Mouse (Mus musculus) limb, embryonic 10.5 days (tissue): ENCODE data around the gene Cldn18. TPM values are rescaled to one million over a fixed set of nuclear protein-coding genes. Genes with fewer than 3 reads are reported as not detected.

ENCODE experiments used
- DNase-seq: peaks from one replicate; pipeline ENCODE4 v3.0.0-alpha.2; 2017; ENCODE audit warnings: low spot score
- H3K27ac ChIP-seq: fragments of 300-500 bp; sonication (generic); 2 replicates; pipeline ENCODE4 v1.5.1; 2016; ENCODE audit warnings: mild to moderate bottlenecking
- H3K27me3 ChIP-seq: fragments of 300-500 bp; sonication (generic); 2 replicates; pipeline ENCODE4 v1.6.1; 2016; ENCODE audit warnings: low read depth, mild to moderate bottlenecking; ENCODE audit not compliant: poor library complexity, severe bottlenecking
- H3K36me3 ChIP-seq: fragments of 300-500 bp; sonication (generic); 2 replicates; pipeline ENCODE4 v1.6.1; 2016; ENCODE audit warnings: mild to moderate bottlenecking, moderate library complexity
- H3K4me1 ChIP-seq: fragments of 300-500 bp; sonication (generic); 2 replicates; pipeline ENCODE4 v1.6.1; 2016
- H3K4me3 ChIP-seq: fragments of 300-500 bp; sonication (generic); 2 replicates; pipeline ENCODE4 v1.5.1; 2016; ENCODE audit warnings: mild to moderate bottlenecking, moderate library complexity
- H3K9me3 ChIP-seq: fragments of 300-500 bp; sonication (generic); replicated peaks from 2 replicates; pipeline ENCODE4 v1.6.1; 2016; ENCODE audit warnings: mild to moderate bottlenecking
- WGBS: fragments of 180-500 bp; shearing (Covaris S2); methylation state at CpG from one replicate; pipeline ENCODE4 v1.1.7; 2016; 5-methylcytosine and 5-hydroxymethylcytosine counted together
- polyA plus RNA-seq: library from polyadenylated mRNA; unstranded; fragments of >200 nt; fragmentation: Nextera tagmentation; extraction: Ambion mirVana; gene quantifications from 2 replicates; pipeline ENCODE4 v1.2.1, GENCODE M21; 2016

The Cldn18 gene
- polyA plus RNA-seq, 1 experiment from 2014 or later, result not detected

GRCm38 (mm10) chr9:99706264-99706663 is 10.8 kb downstream of the Cldn18 start:
- 91% methylated on average over 6 of the region's 6 CpGs for WGBS
- H3K27ac ChIP-seq, result no peak overlapping the region

GRCm38 (mm10) chr9:99703711-99704110 is 13.4 kb downstream of the Cldn18 start:
- 88% methylated on average over 6 of the region's 6 CpGs for WGBS
- H3K9me3 ChIP-seq, result no peaks in the 10 kb centered on the region

More at GRCm38 (mm10) chr9:99706264-99706663, 10.8 kb downstream of the Cldn18 start:
- Histone ChIP-seq H3K4me1 (no peaks in the 10 kb centered on the region), H3K4me3 (no peak overlapping the region), H3K36me3 (no peaks in the 10 kb centered on the region), H3K9me3 (no peaks in the 10 kb centered on the region), H3K27me3 (no peaks in the 10 kb centered on the region)
- DNase-seq, result no peak

GRCm38 (mm10) chr9:99702215-99702614 is 14.9 kb downstream of the Cldn18 start:
- Histone ChIP-seq H3K9me3 (no peaks in the 10 kb centered on the region), H3K27me3 (no peaks in the 10 kb centered on the region), H3K4me3 (no peak overlapping the region), H3K27ac (no peak overlapping the region), H3K4me1 (no peaks in the 10 kb centered on the region), H3K36me3 (no peaks in the 10 kb centered on the region)
- DNase-seq, result no peak
- 88% methylated on average over 6 of the region's 6 CpGs for WGBS

More at GRCm38 (mm10) chr9:99703711-99704110, 13.4 kb downstream of the Cldn18 start:
- Histone ChIP-seq H3K4me1 (no peaks in the 10 kb centered on the region), H3K36me3 (no peaks in the 10 kb centered on the region), H3K27ac (no peak overlapping the region), H3K4me3 (no peak overlapping the region), H3K27me3 (no peaks in the 10 kb centered on the region)
- no peak for DNase-seq

GRCm38 (mm10) chr9:99701187-99701586 is 15.9 kb downstream of the Cldn18 start:
- H3K27me3 ChIP-seq, result no peaks in the 10 kb centered on the region
- no peaks in the 10 kb centered on the region for H3K36me3 ChIP-seq
- H3K9me3 ChIP-seq, result no peaks in the 10 kb centered on the region
- no peak overlapping the region for H3K4me3 ChIP-seq
- 88% methylated on average over 2 of the region's 2 CpGs for WGBS
- no peak for DNase-seq
- no peak overlapping the region for H3K27ac ChIP-seq
- H3K4me1 ChIP-seq, result no peaks in the 10 kb centered on the region

GRCm38 (mm10) chr9:99699752-99700389 is 17.2 kb downstream of the Cldn18 start:
- H3K9me3 ChIP-seq, result no peaks in the 10 kb centered on the region
- H3K36me3 ChIP-seq, result no peaks in the 10 kb centered on the region
- no peaks in the 10 kb centered on the region for H3K4me1 ChIP-seq
- H3K27me3 ChIP-seq, result no peaks in the 10 kb centered on the region
- no peak overlapping the region for H3K27ac ChIP-seq
- 87% methylated on average over 2 of the region's 2 CpGs for WGBS
- no peak for DNase-seq
- H3K4me3 ChIP-seq, result no peak overlapping the region

- no peaks in the 10 kb centered on the region for H3K36me3 ChIP-seq
- DNase-seq, result no peak
- H3K27me3 ChIP-seq, result no peaks in the 10 kb centered on the region
- H3K4me3 ChIP-seq, result no peak overlapping the region
- no peaks in the 10 kb centered on the region for H3K9me3 ChIP-seq
- WGBS, result 66% methylated on average over 7 of the region's 7 CpGs
- H3K4me1 ChIP-seq, result no peaks in the 10 kb centered on the region
- H3K27ac ChIP-seq, result no peak overlapping the region
Measured at GRCm38 (mm10) chr9:99694961-99695360, 22.1 kb downstream of the Cldn18 start.

GRCm38 (mm10) chr9:99690386-99690785 is 26.7 kb downstream of the Cldn18 start:
- H3K4me3 ChIP-seq, result no peak overlapping the region
- H3K9me3 ChIP-seq, result no peaks in the 10 kb centered on the region
- WGBS, result 80% methylated on average over 7 of the region's 7 CpGs
- H3K4me1 ChIP-seq, result no peaks in the 10 kb centered on the region
- DNase-seq, result no peak
- H3K27ac ChIP-seq, result no peak overlapping the region
- no peaks in the 10 kb centered on the region for H3K36me3 ChIP-seq
- H3K27me3 ChIP-seq, result no peaks in the 10 kb centered on the region

- no peak for DNase-seq
- 94% methylated on average over 5 of the region's 5 CpGs for WGBS
Measured at GRCm38 (mm10) chr9:99689796-99690195, 27.3 kb downstream of the Cldn18 start.

GRCm38 (mm10) chr9:99685536-99686231 is 31.4 kb downstream of the Cldn18 start:
- Histone ChIP-seq H3K9me3 (no peaks in the 10 kb centered on the region), H3K27ac (no peak overlapping the region), H3K4me1 (no peaks in the 10 kb centered on the region), H3K4me3 (no peak overlapping the region), H3K36me3 (no peaks in the 10 kb centered on the region), H3K27me3 (no peaks in the 10 kb centered on the region)
- no peak for DNase-seq
- 76% methylated on average over 5 of the region's 5 CpGs for WGBS

More at GRCm38 (mm10) chr9:99689796-99690195, 27.3 kb downstream of the Cldn18 start:
- H3K9me3 ChIP-seq, result no peaks in the 10 kb centered on the region
- no peak overlapping the region for H3K4me3 ChIP-seq
- H3K27ac ChIP-seq, result no peak overlapping the region
- H3K27me3 ChIP-seq, result no peaks in the 10 kb centered on the region
- H3K36me3 ChIP-seq, result no peaks in the 10 kb centered on the region
- no peaks in the 10 kb centered on the region for H3K4me1 ChIP-seq

- 79% methylated on average over 5 of the region's 5 CpGs for WGBS
- Histone ChIP-seq H3K9me3 (no peaks in the 10 kb centered on the region), H3K36me3 (no peaks in the 10 kb centered on the region), H3K27me3 (no peaks in the 10 kb centered on the region), H3K4me1 (no peaks in the 10 kb centered on the region), H3K27ac (no peak overlapping the region), H3K4me3 (no peak overlapping the region)
- DNase-seq, result no peak
Measured at GRCm38 (mm10) chr9:99685061-99685521, 32.0 kb downstream of the Cldn18 start.

GRCm38 (mm10) chr9:99681980-99682570 is 35.0 kb downstream of the Cldn18 start:
- no peak overlapping the region for H3K27ac ChIP-seq
- H3K4me1 ChIP-seq, result no peaks in the 10 kb centered on the region
- no peaks in the 10 kb centered on the region for H3K9me3 ChIP-seq
- H3K27me3 ChIP-seq, result no peaks in the 10 kb centered on the region
- no peak for DNase-seq
- 92% methylated on average over 21 of the region's 21 CpGs for WGBS
- no peak overlapping the region for H3K4me3 ChIP-seq
- no peaks in the 10 kb centered on the region for H3K36me3 ChIP-seq

- WGBS, result 88% methylated on average over 3 of the region's 3 CpGs
- H3K4me3 ChIP-seq, result no peak overlapping the region
- no peaks in the 10 kb centered on the region for H3K27me3 ChIP-seq
- H3K27ac ChIP-seq, result no peak overlapping the region
- peaks cover 16% of the 10 kb centered on the region; the same call in 1 of the 2 replicates for H3K36me3 ChIP-seq
- H3K9me3 ChIP-seq, result no peaks in the 10 kb centered on the region
- DNase-seq, result no peak
- H3K4me1 ChIP-seq, result no peaks in the 10 kb centered on the region
Measured at GRCm38 (mm10) chr9:99675714-99676113, 41.4 kb downstream of the Cldn18 start.

GRCm38 (mm10) chr9:99671603-99672002 is 45.5 kb downstream of the Cldn18 start:
- 41% methylated on average over 2 of the region's 2 CpGs for WGBS
- no peak for DNase-seq
- Histone ChIP-seq H3K36me3 (peaks cover 56% of the 10 kb centered on the region), H3K27ac (no peak overlapping the region), H3K27me3 (no peaks in the 10 kb centered on the region), H3K4me1 (no peaks in the 10 kb centered on the region), H3K4me3 (no peak overlapping the region), H3K9me3 (no peaks in the 10 kb centered on the region)
